Mouse (Mus musculus) cerebellum, adult 2 months (tissue): ENCODE data around the gene Pprc1.
A peak's percentile ranks its signal among the peaks of the same experiment; 100 is the strongest.

Source experiments
- CTCF ChIP-seq: fragments of 200-500 bp; IDR thresholded peaks from 2 replicates; pipeline ENCODE4 v1.5.1; 2011; ENCODE audit warnings: low read depth, mild to moderate bottlenecking, control low read depth, low read length, moderate library complexity, borderline replicate concordance; ENCODE audit not compliant: insufficient read depth
- POLR2A ChIP-seq: fragments of 200-500 bp; IDR thresholded peaks from 2 replicates; pipeline ENCODE4 v1.6.1; 2011; ENCODE audit warnings: low read length, control low read depth, borderline replicate concordance; ENCODE audit not compliant: insufficient read depth

DNA sequence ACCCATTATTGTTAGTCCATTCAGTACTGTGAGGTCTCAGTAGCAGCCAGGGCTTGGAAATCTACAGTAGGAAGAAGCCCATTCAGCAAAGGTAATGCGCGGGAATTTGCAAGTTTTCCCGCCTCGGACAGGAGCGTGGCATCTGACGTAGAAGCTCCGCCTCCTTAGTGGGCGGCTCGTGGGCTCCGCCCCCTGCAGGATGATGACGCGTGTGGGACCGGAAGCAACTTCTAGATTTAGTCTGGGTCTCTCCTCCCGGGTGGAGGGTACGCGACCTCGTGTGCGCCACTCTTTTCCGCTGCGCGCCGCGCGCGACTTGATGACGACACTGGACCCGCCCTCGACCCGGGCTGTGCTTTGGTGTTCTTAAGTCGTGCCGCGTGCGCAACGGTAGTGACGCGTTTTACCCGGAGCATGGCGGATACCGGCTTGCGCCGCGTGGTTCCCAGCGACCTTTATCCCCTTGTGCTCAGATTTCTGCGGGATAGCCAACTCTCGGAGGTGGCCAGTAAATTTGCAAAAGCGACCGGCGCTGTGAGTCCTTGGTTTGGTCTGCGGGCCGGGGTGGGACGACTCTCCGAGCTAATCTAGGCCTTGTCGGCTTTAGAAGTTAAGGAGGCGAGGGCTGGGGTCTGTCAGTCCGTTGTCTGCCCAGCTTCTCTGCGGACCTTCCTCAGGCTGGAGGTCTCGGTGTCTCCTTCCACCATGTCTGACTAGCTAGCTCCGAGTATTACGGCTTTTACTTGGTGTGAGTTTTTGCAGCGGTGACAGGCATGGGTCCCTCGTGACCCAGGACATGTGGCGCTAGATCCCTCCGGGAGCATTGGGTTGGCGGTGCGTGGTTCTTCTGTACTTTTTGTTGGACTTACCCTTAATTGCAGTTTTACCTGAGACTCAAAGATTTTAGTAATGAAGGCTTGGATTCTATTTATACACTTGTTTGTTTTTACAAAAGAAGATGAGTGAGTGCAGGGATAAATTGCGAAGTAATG lies 31.2 kb downstream of the Pprc1 start, which contains the start of gene Nolc1:
- TF ChIP-seq CTCF (no peak), POLR2A (peak; percentile 73)
